Mouse (Mus musculus) stomach, embryonic 14.5 days (tissue): ENCODE measurements around the gene Cel. TPM values are rescaled to one million over a fixed set of nuclear protein-coding genes. Genes with fewer than 3 reads are reported as not detected.

Source experiments
- ATAC-seq: fragments of 200-750 bp; cut with Nextera tagmentation; 2 replicates; pipeline ENCODE4 v1.8.0; 2017; ENCODE audit warnings: low read depth, moderate TSS enrichment; ENCODE audit not compliant: insufficient number of reproducible peaks, insufficient read depth, low FRiP score
- H3K27ac ChIP-seq: fragments of 300-500 bp; sonication (generic); 2 replicates; pipeline ENCODE4 v1.5.1; 2014; ENCODE audit warnings: mild to moderate bottlenecking, low read length, moderate library complexity, mixed read lengths
- H3K27me3 ChIP-seq: fragments of 300-500 bp; sonication (generic); 2 replicates; pipeline ENCODE4 v1.6.1; 2014; ENCODE audit warnings: low read length, control low read depth, mixed read lengths; ENCODE audit not compliant: control insufficient read depth, insufficient read depth
- H3K36me3 ChIP-seq: fragments of 300-500 bp; sonication (generic); 2 replicates; pipeline ENCODE4 v1.6.1; 2014; ENCODE audit warnings: mild to moderate bottlenecking, control low read depth, low read length, moderate library complexity, mixed read lengths; ENCODE audit not compliant: control insufficient read depth, insufficient read depth
- H3K4me1 ChIP-seq: fragments of 300-500 bp; sonication (generic); 2 replicates; pipeline ENCODE4 v1.6.1; 2014; ENCODE audit warnings: low read length, control low read depth, mixed read lengths; ENCODE audit not compliant: control insufficient read depth, insufficient read depth
- H3K4me2 ChIP-seq: fragments of 300-500 bp; sonication (generic); replicated peaks from 2 replicates; pipeline ENCODE4 v1.6.1; 2014; ENCODE audit warnings: low read depth, low read length, control low read depth
- H3K4me3 ChIP-seq: fragments of 300-500 bp; sonication (generic); 2 replicates; pipeline ENCODE4 v1.5.1; 2014; ENCODE audit warnings: low read depth, low read length, control low read depth
- H3K9ac ChIP-seq: fragments of 300-500 bp; sonication (generic); replicated peaks from 2 replicates; pipeline ENCODE4 v1.6.1; 2014; ENCODE audit warnings: low read depth, mild to moderate bottlenecking, control low read depth, low read length, moderate library complexity, mixed read lengths
- H3K9me3 ChIP-seq: fragments of 300-500 bp; sonication (generic); 2 replicates; pipeline ENCODE4 v1.6.1; 2016; ENCODE audit warnings: low read depth, low read length, control low read depth; ENCODE audit not compliant: control insufficient read depth
- WGBS: fragments of 180-500 bp; shearing (Covaris S2); extraction: QIAGEN DNeasy Blood & Tissue Kit; methylation state at CpG from one replicate; pipeline ENCODE4 v1.1.7; 2014; 5-methylcytosine and 5-hydroxymethylcytosine counted together
- polyA plus RNA-seq: library from polyadenylated mRNA; unstranded; fragments of >200 nt; fragmentation: Nextera tagmentation; extraction: Ambion mirVana; gene quantifications from 2 replicates; pipeline ENCODE4 v1.2.1, GENCODE M21; 2014

Cel gene
- polyA plus RNA-seq = 28.9 TPM in 1 of 2 replicates, not detected in the other

DNA sequence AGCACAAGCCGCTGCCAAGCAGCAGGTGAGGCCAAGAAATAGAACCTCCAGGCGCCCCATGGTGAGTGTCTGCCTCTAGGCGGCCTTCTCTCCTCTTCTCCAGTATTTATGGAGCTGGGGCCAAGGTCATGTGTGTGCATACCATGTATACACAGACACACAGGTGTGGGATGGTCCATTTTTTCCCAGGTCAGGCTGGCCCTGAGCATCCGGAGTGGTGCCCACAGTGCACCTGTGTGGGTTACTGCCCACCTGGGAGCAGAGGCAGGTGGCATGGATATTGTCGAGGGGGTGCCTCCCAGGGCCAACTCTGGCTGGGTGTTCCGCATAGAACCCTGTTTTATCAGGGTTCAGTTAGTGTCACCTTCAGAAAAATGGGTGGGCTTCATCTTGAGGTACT lies at the start of gene Cel:
Gene Cel (minus strand): TSS at position 101 of the 400 bp plus-strand sequence.
- no peaks in the 10 kb centered on the region for H3K27me3 ChIP-seq
- 57% methylated on average over 6 of the region's 6 CpGs for WGBS
- no peaks in the 10 kb centered on the region for H3K4me1 ChIP-seq
- H3K4me2 ChIP-seq = no peak within 1 kb of the TSS
- no peaks in the 10 kb centered on the region for H3K9me3 ChIP-seq
- ATAC-seq = no peak
- no peak within 1 kb of the TSS for H3K4me3 ChIP-seq
- no peak within 1 kb of the TSS for H3K9ac ChIP-seq
- H3K27ac ChIP-seq = no peak within 1 kb of the TSS
- peaks cover 12% of the 10 kb centered on the region; the same call in 1 of the 2 replicates for H3K36me3 ChIP-seq

DNA sequence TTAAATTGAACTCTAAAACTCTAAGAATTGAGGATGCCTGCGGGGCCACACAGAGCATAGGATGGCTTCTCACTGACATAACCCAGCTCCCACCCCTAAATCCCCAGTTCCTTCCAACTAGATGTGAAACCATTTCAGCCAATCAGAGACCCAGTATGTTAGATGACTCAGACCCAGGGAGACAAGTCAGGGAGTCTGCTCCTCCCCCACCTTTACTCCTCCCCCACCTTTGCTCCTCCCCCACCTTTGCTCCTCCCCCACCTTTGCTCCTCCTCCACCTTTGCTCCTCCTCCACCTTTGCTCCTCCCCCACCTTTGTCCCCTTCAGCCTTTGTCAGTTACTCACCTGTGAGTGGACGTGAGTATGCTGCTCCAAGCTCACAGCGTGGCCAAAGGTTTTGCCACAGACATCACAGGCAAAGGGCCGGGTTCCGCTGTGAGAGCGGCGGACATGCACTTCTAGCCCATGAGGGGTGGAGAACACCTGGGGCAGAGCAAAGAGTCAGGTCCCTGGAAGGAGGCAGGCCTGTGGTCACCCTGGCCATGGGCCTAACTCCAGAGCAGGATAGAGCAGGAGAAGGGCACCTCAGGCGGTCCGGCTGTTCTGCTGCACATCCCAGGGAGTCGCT lies 49.3 kb upstream of the Cel start:
- Histone ChIP-seq H3K9me3 (no peaks in the 10 kb centered on the region), H3K36me3 (no peaks in the 10 kb centered on the region), H3K4me3 (no peak overlapping the region), H3K27ac (no peak overlapping the region), H3K4me2 (no peak overlapping the region), H3K9ac (no peak overlapping the region), H3K27me3 (no peaks in the 10 kb centered on the region), H3K4me1 (no peaks in the 10 kb centered on the region)
- WGBS = 66% methylated on average over 10 of the region's 10 CpGs
- ATAC-seq = no peak

DNA sequence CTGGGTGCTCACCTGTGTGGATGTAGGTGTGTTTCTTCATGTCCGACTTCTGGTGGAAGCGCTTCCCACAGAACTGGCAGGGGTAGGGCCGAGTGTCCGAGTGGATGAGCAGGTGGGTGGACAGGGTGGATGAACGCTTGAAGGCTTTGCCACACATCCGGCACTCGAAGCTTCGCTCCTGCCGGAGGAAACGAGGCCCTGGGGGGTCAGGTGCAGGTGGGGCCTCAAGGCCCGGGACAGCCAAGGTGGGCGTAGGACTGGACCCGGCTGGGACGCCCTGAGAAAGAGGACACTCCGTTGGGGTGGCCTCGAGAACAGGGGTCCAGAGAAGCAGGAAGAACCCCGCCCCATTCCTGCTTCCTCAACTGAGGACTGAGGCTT lies 48.2 kb upstream of the Cel start:
- no peaks in the 10 kb centered on the region for H3K4me1 ChIP-seq
- no peaks in the 10 kb centered on the region for H3K9me3 ChIP-seq
- H3K27ac ChIP-seq = no peak overlapping the region
- ATAC-seq = no peak
- H3K4me3 ChIP-seq = no peak overlapping the region
- no peaks in the 10 kb centered on the region for H3K36me3 ChIP-seq
- H3K27me3 ChIP-seq = no peaks in the 10 kb centered on the region
- no peak overlapping the region for H3K4me2 ChIP-seq
- WGBS = 81% methylated on average over 17 of the region's 17 CpGs
- no peak overlapping the region for H3K9ac ChIP-seq

DNA sequence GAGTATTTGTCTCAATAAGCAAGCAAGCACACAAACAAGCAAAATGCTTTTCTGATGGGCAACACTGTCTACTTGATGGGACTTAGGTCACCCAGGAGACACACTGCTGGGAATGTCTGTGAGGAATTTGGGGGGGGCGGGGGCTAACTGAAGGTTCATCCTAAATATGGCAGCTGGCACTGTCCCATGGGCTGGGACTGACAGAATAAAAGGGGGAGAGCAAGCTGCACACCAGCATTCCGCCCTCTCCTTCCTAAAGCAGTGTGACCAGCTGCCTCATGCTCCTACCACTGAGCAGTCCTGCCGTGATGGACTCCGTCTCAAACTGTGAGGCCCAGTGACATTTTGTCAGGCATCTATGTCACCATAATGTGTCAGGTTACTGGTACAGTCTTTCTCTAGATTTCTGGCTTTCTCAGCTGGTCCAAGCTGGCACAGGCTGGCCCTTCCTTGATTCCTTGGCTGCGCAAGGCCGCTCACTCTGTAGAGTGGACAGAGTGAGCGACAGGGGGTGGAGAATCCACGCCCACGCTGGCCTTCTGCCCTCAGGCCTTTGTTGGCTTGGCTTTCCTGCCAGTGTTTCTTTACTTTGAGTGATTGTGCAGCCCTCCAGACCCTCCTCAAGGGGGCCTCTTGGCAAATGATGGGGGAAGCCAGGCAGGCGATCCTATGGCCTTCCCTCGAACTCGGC lies 47.7 kb upstream of the Cel start:
- ATAC-seq = no peak

DNA sequence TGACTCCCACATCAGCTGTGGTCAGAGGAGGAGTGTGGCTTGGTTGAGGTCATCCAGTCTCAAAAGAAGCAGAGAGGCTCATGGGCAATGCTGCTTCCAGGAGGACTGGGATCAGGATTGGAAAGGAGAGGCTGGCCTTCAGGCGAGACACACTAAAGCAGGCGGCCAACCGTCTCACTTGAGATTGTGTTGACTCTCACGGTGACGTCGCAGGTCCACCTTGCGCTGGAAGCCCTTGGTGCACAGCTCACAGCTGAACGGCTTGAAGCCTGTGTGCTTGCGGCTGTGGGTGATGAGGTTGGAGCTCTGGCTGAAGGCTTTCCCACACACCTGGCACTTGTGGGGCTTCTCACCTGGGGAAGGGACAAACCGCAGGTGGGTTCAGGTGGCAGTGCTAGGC lies 46.6 kb upstream of the Cel start:
- Histone ChIP-seq H3K4me3 (no peak overlapping the region), H3K9me3 (no peaks in the 10 kb centered on the region), H3K27ac (no peak overlapping the region), H3K27me3 (no peaks in the 10 kb centered on the region), H3K4me2 (no peak overlapping the region), H3K9ac (no peak overlapping the region), H3K4me1 (no peaks in the 10 kb centered on the region), H3K36me3 (no peaks in the 10 kb centered on the region)
- WGBS = 76% methylated on average over 10 of the region's 10 CpGs
- no peak for ATAC-seq

More for the DNA sequence above, 47.7 kb upstream of the Cel start:
- WGBS = 73% methylated on average over 12 of the region's 12 CpGs
- Histone ChIP-seq H3K4me3 (no peak overlapping the region), H3K9ac (no peak overlapping the region), H3K4me2 (no peak overlapping the region), H3K4me1 (no peaks in the 10 kb centered on the region), H3K27ac (no peak overlapping the region), H3K27me3 (no peaks in the 10 kb centered on the region), H3K9me3 (no peaks in the 10 kb centered on the region), H3K36me3 (no peaks in the 10 kb centered on the region)

DNA sequence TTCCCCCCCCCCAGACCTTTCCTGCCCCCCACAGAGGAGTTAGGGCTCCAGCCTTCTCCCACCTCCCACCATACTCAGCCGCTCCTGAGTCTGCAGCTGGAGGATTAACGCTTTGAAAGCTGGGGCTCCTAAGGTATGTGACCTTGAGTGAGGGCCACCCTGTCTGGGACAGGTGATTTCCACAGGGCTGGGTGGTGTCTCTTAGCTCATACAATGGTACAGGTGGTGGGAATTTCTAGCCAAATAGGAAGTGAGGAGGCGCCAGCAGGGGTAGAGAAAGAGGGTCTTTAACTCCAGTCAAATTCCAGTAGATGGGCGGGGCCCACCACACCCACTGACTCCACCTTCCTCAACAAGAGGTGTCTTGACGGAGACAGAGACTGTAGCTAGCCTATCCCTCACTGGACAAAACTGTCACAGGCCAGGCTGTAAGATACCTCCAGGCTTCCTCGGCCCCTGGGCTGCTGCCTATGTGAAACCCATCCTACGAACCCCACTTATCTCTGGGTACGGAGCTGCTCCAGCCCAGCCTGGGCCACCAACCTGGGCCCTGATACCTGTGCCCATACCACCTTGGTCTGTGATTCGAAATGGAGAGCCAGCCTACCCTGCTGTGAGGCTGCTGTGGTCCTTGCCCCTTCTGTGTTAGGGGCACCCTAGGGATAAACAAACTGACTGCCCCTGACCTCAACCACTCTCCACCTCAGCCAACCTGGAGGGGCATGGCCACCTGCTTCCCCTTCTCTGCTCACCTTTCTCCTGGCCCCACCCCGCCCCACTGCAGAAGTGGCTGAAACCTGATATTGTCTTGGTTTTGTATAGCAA lies 44.4 kb upstream of the Cel start:
- Histone ChIP-seq H3K27me3 (no peaks in the 10 kb centered on the region), H3K9me3 (no peaks in the 10 kb centered on the region), H3K4me1 (no peaks in the 10 kb centered on the region), H3K4me2 (no peak overlapping the region), H3K27ac (no peak overlapping the region; the same call in 1 of the 2 replicates), H3K36me3 (no peaks in the 10 kb centered on the region), H3K4me3 (no peak overlapping the region), H3K9ac (no peak overlapping the region)
- WGBS = 29% methylated on average over 10 of the region's 10 CpGs
- ATAC-seq = no peak

DNA sequence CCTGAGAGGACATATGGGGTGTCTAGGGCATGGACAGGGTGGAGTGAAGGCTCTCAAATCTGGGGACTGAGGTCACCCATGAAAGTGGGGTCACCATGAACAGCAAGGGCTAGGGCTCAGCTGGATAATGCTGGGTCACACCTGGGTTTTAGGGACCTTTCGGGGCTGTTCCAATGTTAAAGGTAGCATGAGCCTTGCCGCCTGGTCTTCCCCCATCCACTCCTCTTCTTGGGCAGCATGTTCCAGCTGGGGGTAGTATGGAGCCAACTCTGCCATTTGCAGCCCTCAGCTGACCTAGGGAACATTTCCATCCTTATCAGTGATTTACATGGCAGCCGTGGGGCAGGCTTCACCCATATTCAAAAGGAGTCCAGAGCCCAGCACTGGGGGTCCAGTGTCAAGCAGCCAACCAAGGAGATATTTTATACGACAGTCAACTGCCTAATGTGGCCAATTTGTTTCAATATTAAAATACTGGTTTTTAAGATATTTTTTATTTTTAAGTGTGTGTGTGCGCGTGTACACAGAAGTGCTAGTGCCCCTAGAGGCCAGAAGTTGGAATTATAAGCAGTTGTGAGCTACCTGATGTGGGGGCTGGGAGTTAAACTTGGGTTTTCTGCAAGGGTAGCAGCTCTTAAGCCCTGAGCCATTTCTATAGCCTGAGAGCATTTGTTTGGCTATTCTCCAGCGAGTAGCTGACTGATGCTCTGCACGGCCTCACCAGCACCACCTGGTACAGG lies 43.6 kb upstream of the Cel start:
- H3K9ac ChIP-seq = no peak overlapping the region
- H3K27me3 ChIP-seq = no peaks in the 10 kb centered on the region
- H3K4me2 ChIP-seq = no peak overlapping the region
- ATAC-seq = no peak
- WGBS = 58% methylated on average over 8 of the region's 8 CpGs
- H3K36me3 ChIP-seq = no peaks in the 10 kb centered on the region
- no peaks in the 10 kb centered on the region for H3K4me1 ChIP-seq
- H3K27ac ChIP-seq = no peak overlapping the region; the same call in 1 of the 2 replicates
- H3K9me3 ChIP-seq = no peaks in the 10 kb centered on the region
- no peak overlapping the region for H3K4me3 ChIP-seq
